Mouse (Mus musculus) macrophage (primary cell): ENCODE data around the gene Klrg2. TPM values are rescaled to one million over a fixed set of nuclear protein-coding genes. Genes with fewer than 3 reads are reported as not detected.
"Not testable (repeated sequence)": the region's sequence is repeated elsewhere in the genome, so short reads cannot be mapped to it uniquely, and the experiment has no call there.

Experiments used
- H3K27ac ChIP-seq: fragments of 350-480 bp; formaldehyde crosslinking; 2 replicates; pipeline ENCODE4 v1.9.0; 2021
- H3K36me3 ChIP-seq: fragments of 350-480 bp; formaldehyde crosslinking; 2 replicates; pipeline ENCODE4 v1.9.0; 2021; ENCODE audit errors: inconsistent target
- H3K4me3 ChIP-seq: fragments of 350-480 bp; formaldehyde crosslinking; 2 replicates; pipeline ENCODE4 v1.9.0; 2021; ENCODE audit errors: inconsistent target
- H3K79me2 ChIP-seq: fragments of 350-480 bp; formaldehyde crosslinking; 2 replicates; pipeline ENCODE4 v1.9.0; 2021; ENCODE audit errors: inconsistent target
- WGBS: methylation state at CpG from one replicate; pipeline ENCODE4 v1.1.7; 2026; ENCODE audit warnings: inconsistent platforms; ENCODE audit not compliant: missing documents; 5-methylcytosine and 5-hydroxymethylcytosine counted together
- polyA plus RNA-seq: library from polyadenylated mRNA; stranded (reverse); fragments of 250-400 nt; gene quantifications from 3 replicates; pipeline ENCODE4 v1.2.4, GENCODE M21; 2018; ENCODE audit warnings: inconsistent platforms
- total RNA-seq, 78 experiments: library from RNA; depleted of rRNA; stranded (reverse); fragments of 250-400 nt; gene quantifications; 1 replicate in 9 of 78; 2 replicates in 24 of 78; 3 replicates in 43 of 78; 4 replicates in 2 of 78; pipeline ENCODE4 v1.2.4; 2018; ENCODE audit warnings: inconsistent platforms in 56 of 78

Gene Klrg2
- 1 to 10 TPM in 1 of 26 experiments, under 1 TPM in 9, not detected in 16; 0.16 to 1.8 (median 0.32) TPM for total RNA-seq (2018; cell fraction: chromatin; rRNA removed)
- total RNA-seq (2018; cell fraction: cytosol; rRNA removed) = under 1 TPM; 0.07 to 0.81 (median 0.21) TPM
- 1 to 10 TPM in 1 of 26 experiments, under 1 TPM in 16, not detected in 9; 0.21 to 2.2 (median 0.40) TPM for total RNA-seq (2018; cell fraction: nucleus; rRNA removed)
- 0.10 to 1.0 TPM (median 0.20 TPM) in 3 replicates for polyA plus RNA-seq

DNA sequence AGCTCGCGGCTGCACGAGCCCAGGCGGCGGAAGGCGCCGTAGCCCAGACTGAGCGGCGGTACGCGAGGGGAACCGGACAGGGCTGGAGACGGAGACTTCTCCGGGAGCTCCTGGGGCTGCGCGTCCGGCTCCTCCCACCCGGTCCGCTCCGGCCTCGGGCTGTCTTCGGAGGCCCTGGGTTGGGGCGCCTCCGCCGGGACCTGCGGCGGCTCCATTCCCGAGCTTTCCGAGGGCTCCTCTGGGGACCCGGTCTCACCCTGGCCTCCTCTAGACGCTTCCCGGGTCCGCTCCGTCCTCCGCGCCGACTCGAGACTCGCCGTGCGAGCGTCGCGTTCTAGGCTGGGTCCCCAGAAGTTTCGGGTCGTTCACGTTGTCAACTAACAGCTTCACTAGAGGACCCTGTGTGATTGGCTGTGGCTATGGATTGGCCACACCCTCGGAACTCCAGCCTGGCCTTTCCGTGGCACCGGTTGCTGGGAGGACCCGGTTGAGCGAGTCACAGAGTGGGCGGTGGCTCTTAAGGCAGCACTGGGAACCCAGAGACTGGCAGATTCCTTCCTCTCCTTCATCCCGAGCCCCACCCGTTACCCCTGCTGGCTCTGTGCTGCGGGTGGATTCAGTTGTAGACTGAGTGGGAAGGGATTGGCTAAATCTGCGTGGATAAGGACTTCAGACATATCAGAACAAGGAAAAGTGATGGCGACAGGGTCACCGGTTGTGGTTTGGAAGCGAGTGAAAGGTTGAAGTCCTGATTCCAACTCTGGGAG lies at the start of gene Klrg2:
TSS of gene Klrg2 (minus strand) at position 391 of the 767 bp plus-strand sequence.
- Histone ChIP-seq H3K27ac (no peak within 1 kb of the TSS), H3K36me3 (no peaks in the 10 kb centered on the region), H3K79me2 (no peaks in the 10 kb centered on the region), H3K4me3 (peak within 1 kb of the TSS; percentile 15; the same call in 1 of the 2 replicates)
- 5% methylated on average over 42 of the region's 60 CpGs for WGBS

DNA sequence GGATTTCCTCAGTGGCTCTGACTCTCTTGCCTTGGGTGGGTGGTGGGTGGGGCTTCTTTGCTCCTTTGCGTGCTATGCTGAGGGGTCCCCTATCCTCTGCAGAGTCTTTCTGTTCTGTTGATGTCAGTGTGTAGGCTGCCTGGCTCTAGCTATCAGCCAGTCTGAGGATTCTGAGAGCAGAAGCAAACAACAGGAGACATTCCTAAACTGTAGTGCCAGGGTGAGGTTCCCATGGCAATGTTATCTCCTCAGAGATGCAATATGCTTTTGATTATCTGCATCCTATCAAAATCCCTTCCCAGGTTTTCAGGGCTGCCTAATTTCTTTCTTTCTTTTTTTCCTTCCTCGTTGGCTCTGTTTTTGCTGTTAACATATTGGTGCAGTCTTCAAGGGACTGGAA lies 45.5 kb upstream of the Klrg2 start:
- Histone ChIP-seq H3K27ac (no peak overlapping the region), H3K79me2 (no peaks in the 10 kb centered on the region), H3K36me3 (no peaks in the 10 kb centered on the region), H3K4me3 (no peak overlapping the region)
- WGBS = 89% methylated on average over 1 of the region's 2 CpGs

DNA sequence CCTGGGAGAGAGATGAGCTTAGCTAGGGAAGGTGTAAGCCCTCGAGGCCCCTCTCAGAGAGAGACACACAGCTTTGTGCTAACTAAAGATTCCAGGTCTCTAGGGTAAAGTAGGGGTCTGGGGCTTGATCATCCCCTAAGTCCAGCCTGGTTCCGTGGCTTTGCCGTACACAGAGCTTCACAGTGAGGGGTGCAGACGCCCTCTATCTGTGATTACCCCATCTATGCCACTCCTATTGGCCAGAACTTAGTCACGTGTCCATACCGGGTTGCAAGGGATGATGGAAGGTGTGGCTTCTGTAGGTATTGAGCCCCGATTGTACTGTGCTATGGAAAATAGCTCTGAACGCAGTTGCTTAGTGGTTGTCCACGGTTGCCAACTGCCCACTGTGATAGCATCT lies 40.6 kb upstream of the Klrg2 start:
- H3K79me2 ChIP-seq = no peaks in the 10 kb centered on the region
- no peak overlapping the region for H3K27ac ChIP-seq
- no peak overlapping the region for H3K4me3 ChIP-seq
- 87% methylated on average over 9 of the region's 9 CpGs for WGBS
- H3K36me3 ChIP-seq = no peaks in the 10 kb centered on the region

DNA sequence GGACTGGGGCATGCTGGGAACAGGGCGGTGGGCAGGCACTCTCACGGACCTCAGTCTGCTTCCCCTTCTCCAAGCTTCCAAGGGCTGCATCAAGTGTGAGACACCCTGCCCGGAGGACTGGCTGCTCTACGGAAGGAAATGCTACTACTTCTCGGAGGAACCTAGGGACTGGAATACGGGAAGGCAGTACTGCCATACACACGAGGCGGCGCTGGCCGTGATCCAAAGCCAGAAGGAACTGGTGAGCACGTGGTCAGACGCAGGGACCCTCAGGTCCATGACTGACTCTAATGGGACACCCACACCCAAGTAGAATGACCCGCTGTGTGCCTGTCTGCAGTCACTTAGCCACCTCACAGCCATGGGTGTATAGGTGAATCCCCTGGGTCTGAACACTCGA lies 39.7 kb upstream of the Klrg2 start:
- WGBS = 78% methylated on average over 13 of the region's 14 CpGs
- Histone ChIP-seq H3K4me3 (no peak overlapping the region), H3K27ac (no peak overlapping the region), H3K36me3 (no peaks in the 10 kb centered on the region), H3K79me2 (no peaks in the 10 kb centered on the region)

GRCm38 (mm10) chr6:38676217-38676616 lies 39.2 kb upstream of the Klrg2 start:
- H3K4me3 ChIP-seq = no peak overlapping the region
- WGBS = 98% methylated on average over 6 of the region's 6 CpGs
- no peaks in the 10 kb centered on the region for H3K79me2 ChIP-seq
- no peak overlapping the region for H3K27ac ChIP-seq
- no peaks in the 10 kb centered on the region for H3K36me3 ChIP-seq

DNA sequence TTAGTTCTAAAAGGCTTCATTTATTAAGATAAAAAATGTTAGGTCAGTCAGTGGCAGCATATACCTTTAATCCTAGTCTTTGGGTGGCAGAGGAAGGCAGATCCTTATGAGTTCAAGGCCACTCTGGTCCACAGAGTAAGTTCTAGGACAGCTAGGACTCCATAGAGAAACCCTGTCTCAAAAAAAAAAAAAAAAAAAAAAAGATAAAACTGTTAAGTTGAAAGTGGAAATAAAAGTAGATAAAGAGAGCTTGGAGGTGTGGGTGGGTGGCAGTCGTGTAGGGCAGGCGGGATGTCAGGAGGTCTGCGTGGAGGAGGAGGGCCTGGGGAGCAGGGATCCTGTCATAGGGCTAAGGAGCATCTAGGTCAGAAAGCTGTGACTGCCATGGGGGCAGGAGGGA lies 35.0 kb upstream of the Klrg2 start:
- WGBS = 94% methylated on average over 2 of the region's 3 CpGs
- no peaks in the 10 kb centered on the region for H3K79me2 ChIP-seq
- H3K4me3 ChIP-seq = no peak overlapping the region

GRCm38 (mm10) chr6:38671270-38671669 lies 34.2 kb upstream of the Klrg2 start:
- H3K79me2 ChIP-seq = no peaks in the 10 kb centered on the region
- H3K4me3 ChIP-seq = no peak overlapping the region
- 96% methylated on average over 7 of the region's 7 CpGs for WGBS
- no peak overlapping the region for H3K27ac ChIP-seq
- no peaks in the 10 kb centered on the region for H3K36me3 ChIP-seq

More for the DNA sequence above, 35.0 kb upstream of the Klrg2 start:
- H3K36me3 ChIP-seq = no peaks in the 10 kb centered on the region
- H3K27ac ChIP-seq = no peak overlapping the region

- H3K36me3 ChIP-seq, H3K27ac ChIP-seq, H3K79me2 ChIP-seq, H3K4me3 ChIP-seq: not testable (repeated sequence)
- 80% methylated on average over 1 of the region's 1 CpGs for WGBS
Measured at GRCm38 (mm10) chr6:38670488-38670887, 33.4 kb upstream of the Klrg2 start.

DNA sequence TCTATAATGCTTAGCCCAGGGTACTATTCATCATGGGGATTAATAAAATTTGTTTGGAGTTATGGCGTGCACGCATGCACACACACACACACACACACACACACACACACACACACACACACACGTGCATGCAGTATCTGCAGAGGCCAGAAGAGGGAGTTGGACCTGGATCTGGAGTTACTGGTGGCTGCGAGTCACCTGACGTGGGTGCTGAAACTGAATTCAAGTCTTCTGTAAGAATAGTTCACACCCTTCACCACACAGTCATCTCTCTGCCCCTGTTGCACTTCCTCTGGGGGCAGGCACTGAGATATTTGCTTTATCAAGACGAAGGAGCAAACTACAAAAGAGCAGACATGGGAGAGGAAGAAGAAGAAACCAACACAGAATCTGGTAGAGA lies 32.5 kb upstream of the Klrg2 start:
- Histone ChIP-seq H3K36me3 (no peaks in the 10 kb centered on the region), H3K79me2 (no peaks in the 10 kb centered on the region), H3K27ac (no peak overlapping the region), H3K4me3 (no peak overlapping the region)
- 63% methylated on average over 3 of the region's 6 CpGs for WGBS

DNA sequence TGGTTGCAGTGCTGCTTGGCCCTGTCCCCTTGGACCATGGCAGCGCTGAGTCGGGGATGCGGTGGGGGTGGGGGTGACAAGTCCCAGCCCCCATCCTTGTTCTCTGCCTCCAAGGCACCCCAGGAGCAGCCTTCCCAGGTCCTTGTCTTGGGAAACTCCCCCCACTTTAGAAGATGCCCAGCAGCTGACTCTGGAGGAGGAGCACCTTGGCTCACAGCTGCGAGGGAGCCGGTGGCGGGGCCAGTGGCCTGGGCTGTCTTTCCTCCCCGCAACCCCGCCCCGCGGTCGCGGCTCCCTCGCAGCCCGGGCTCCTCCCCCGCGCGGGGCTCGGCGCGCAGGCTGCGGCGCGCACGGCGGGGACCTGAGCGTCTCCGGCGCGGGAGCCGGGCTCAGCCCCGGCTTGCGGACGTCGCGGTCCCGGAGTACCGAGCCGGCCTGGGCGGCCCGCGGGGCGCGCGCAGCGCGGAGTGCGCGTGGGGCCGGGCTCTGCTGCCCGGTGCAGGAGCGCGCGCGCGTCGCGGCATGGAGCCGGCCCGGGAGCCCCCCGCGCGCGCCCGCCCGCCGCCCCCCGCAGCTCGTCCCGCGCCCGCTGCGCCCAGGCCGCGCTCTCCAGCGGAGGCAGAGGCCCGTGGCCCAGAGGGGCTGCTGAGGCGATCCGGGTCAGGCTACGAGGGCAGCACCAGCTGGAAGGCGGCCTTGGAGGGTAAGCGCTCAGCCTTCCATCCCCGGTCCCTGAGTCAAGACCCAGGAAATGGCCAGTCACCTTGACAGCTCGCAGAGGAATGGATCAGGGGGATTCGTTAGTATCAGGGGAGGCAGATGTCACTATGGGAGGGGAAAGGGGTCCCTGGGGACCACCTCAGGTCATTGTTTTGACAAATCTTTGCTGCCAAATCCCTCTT lies 25.9 kb upstream of the Klrg2 start, which contains the start of gene Clec2l:
TSS of gene Clec2l (plus strand) at position 356 of the 902 bp plus-strand sequence.
- Histone ChIP-seq H3K4me3 (no peak within 1 kb of the TSS), H3K36me3 (no peaks in the 10 kb centered on the region), H3K79me2 (no peaks in the 10 kb centered on the region), H3K27ac (no peak within 1 kb of the TSS)
- WGBS = 2% methylated on average over 66 of the region's 84 CpGs

DNA sequence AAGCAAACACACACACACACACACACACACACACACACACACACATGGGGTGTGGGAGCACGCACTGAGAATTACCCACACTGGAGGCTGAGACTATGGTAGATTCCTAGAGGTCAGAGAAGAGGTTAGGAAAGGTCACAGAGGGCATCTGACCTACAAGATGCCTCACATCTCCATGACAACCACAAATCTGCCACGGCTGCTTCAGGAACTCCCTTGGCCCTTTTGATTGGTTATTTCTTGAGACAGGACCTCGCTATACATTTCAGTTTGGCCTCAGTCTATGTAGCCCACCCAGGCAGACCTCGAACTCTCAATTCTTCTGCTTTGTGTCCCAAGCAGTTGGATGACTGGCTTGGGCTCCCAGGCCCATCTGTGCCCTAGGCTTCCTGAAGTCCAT lies 24.6 kb upstream of the Klrg2 start:
- Histone ChIP-seq H3K27ac (no peak overlapping the region), H3K79me2 (no peaks in the 10 kb centered on the region), H3K36me3 (no peaks in the 10 kb centered on the region), H3K4me3 (no peak overlapping the region)
- 95% methylated on average over 4 of the region's 4 CpGs for WGBS

DNA sequence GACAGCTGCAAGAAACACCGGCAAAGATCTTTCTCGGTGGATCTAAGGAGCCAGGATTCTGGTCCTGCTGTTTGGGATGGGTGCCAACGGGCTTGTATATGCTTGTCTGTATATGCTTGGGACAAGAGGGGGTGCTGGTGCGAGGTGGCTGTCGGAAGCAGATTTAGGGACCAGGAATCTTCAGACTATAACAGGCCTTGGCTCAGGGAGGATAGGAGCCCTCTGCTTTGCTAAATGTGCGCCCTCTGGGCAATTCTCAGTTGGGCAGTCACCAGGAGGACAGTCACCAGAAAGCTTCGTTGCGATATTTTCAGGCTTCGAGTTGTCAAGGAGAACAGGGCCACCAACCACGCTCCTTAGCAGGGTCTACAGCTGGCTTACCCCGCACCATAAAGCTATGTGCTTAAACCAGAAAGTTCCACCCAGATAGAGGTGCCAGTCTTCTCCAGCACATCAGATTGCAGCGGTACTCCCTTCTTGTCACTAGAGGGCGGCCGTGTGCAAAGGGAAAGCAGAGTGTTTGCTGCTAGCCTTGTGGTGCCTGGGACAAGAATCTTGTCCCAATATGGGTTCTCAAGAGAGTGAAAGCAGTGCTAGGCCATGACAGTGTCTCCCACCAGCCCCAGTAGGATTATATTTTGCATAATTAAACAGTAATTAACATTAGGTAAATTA lies 13.4 kb upstream of the Klrg2 start:
- 41% methylated on average over 14 of the region's 14 CpGs for WGBS
- Histone ChIP-seq H3K79me2 (no peaks in the 10 kb centered on the region), H3K36me3 (no peaks in the 10 kb centered on the region), H3K27ac (no peak overlapping the region), H3K4me3 (no peak overlapping the region)

- no peaks in the 10 kb centered on the region for H3K79me2 ChIP-seq
- 80% methylated on average over 3 of the region's 3 CpGs for WGBS
Measured at GRCm38 (mm10) chr6:38649545-38649944, 12.5 kb upstream of the Klrg2 start.

DNA sequence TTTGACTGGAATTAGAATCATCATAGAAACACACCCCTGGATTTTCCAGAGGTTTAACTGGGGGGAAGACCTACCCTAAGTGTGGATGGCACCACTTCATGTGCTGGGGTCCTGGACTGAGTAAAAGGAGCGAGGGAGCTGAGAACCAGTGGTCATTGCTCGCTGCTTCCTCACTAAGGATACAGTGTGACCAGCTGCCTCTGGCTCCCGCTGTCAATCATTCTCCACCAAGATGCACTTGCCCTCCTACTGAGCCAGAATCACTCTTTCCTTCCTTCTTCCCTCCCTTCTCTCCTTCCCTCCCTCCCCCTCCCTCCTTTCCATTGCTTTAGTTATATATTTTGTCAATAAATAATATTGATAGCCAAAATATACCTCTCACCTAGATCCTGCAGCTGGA lies 6.0 kb upstream of the Klrg2 start:
- H3K79me2 ChIP-seq = no peaks in the 10 kb centered on the region
- H3K36me3 ChIP-seq = no peaks in the 10 kb centered on the region
- H3K27ac ChIP-seq = no peak overlapping the region
- 100% methylated on average over 3 of the region's 3 CpGs for WGBS
- H3K4me3 ChIP-seq = no peak overlapping the region

More at GRCm38 (mm10) chr6:38649545-38649944, 12.5 kb upstream of the Klrg2 start:
- no peak overlapping the region for H3K4me3 ChIP-seq
- no peaks in the 10 kb centered on the region for H3K36me3 ChIP-seq
- H3K27ac ChIP-seq = no peak overlapping the region
